Mouse (Mus musculus) heart, embryonic 13.5 days (tissue): ENCODE results near the gene Rbm47. TPM values are rescaled to one million over a fixed set of nuclear protein-coding genes. Genes with fewer than 3 reads are reported as not detected.
A peak's percentile ranks its signal among the peaks of the same experiment; 100 is the strongest.

Experiments used
- ATAC-seq: fragments of 200-750 bp; cut with Nextera tagmentation; 2 replicates; pipeline ENCODE4 v1.8.0; 2017; ENCODE audit warnings: moderate TSS enrichment; ENCODE audit not compliant: insufficient number of reproducible peaks, low FRiP score, low TSS enrichment; ENCODE audit errors: extremely low read depth
- H3K27ac ChIP-seq: fragments of 300-500 bp; sonication (generic); replicated peaks from 2 replicates; pipeline ENCODE4 v1.5.1; 2015; ENCODE audit warnings: moderate library complexity, mild to moderate bottlenecking, inconsistent platforms
- H3K27me3 ChIP-seq: fragments of 300-500 bp; sonication (generic); replicated peaks from 2 replicates; pipeline ENCODE4 v1.6.1; 2015; ENCODE audit warnings: mild to moderate bottlenecking, inconsistent platforms
- H3K36me3 ChIP-seq: fragments of 300-500 bp; sonication (generic); 2 replicates; pipeline ENCODE4 v1.6.1; 2015; ENCODE audit warnings: mild to moderate bottlenecking, inconsistent platforms
- H3K4me1 ChIP-seq: fragments of 300-500 bp; sonication (generic); 2 replicates; pipeline ENCODE4 v1.6.1; 2015; ENCODE audit warnings: inconsistent platforms
- H3K4me2 ChIP-seq: fragments of 300-500 bp; sonication (generic); 2 replicates; pipeline ENCODE4 v1.6.1; 2015; ENCODE audit warnings: inconsistent platforms, mild to moderate bottlenecking, moderate library complexity
- H3K4me3 ChIP-seq: fragments of 300-500 bp; sonication (generic); 2 replicates; pipeline ENCODE4 v1.5.1; 2015; ENCODE audit warnings: moderate library complexity, mild to moderate bottlenecking, inconsistent platforms
- H3K9ac ChIP-seq: fragments of 300-500 bp; sonication (generic); 2 replicates; pipeline ENCODE4 v1.6.1; 2015; ENCODE audit warnings: inconsistent platforms, mild to moderate bottlenecking, moderate library complexity
- H3K9me3 ChIP-seq: fragments of 300-500 bp; sonication (generic); 2 replicates; pipeline ENCODE4 v1.6.1; 2016; ENCODE audit warnings: inconsistent platforms
- WGBS: fragments of 180-500 bp; shearing (Covaris S2); methylation state at CpG from one replicate; pipeline ENCODE4 v1.1.7; 2015; ENCODE audit warnings: mixed read lengths; 5-methylcytosine and 5-hydroxymethylcytosine counted together
- polyA plus RNA-seq: library from polyadenylated mRNA; unstranded; fragments of >200 nt; fragmentation: Nextera tagmentation; extraction: Ambion mirVana; gene quantifications from 2 replicates; pipeline ENCODE4 v1.2.1, GENCODE M21; 2015

The Rbm47 gene
- polyA plus RNA-seq, 1 experiment from 2014 or later = 2.0 TPM

GRCm38 (mm10) chr5:66013999-66014398 is 158.9 kb downstream of the Rbm47 start:
- Histone ChIP-seq H3K9ac (no peak overlapping the region), H3K4me3 (no peak overlapping the region), H3K27ac (no peak overlapping the region), H3K27me3 (no peaks in the 10 kb centered on the region), H3K4me1 (no peaks in the 10 kb centered on the region), H3K36me3 (no peaks in the 10 kb centered on the region), H3K4me2 (no peak overlapping the region), H3K9me3 (no peaks in the 10 kb centered on the region)
- WGBS = 65% methylated on average over 3 of the region's 3 CpGs
- no peak for ATAC-seq

GRCm38 (mm10) chr5:66008245-66008967 is 164.5 kb downstream of the Rbm47 start:
- no peak for ATAC-seq
- H3K4me2 ChIP-seq = no peak overlapping the region
- peaks cover 16% of the 10 kb centered on the region for H3K4me1 ChIP-seq
- H3K36me3 ChIP-seq = no peaks in the 10 kb centered on the region
- H3K9me3 ChIP-seq = no peaks in the 10 kb centered on the region
- no peaks in the 10 kb centered on the region for H3K27me3 ChIP-seq
- H3K9ac ChIP-seq = no peak overlapping the region
- no peak overlapping the region for H3K4me3 ChIP-seq
- no peak overlapping the region for H3K27ac ChIP-seq
- 81% methylated on average over 15 of the region's 15 CpGs for WGBS

- no peak overlapping the region for H3K27ac ChIP-seq
- WGBS = 35% methylated on average over 16 of the region's 16 CpGs
- no peaks in the 10 kb centered on the region for H3K27me3 ChIP-seq
- H3K9me3 ChIP-seq = no peaks in the 10 kb centered on the region
- H3K4me1 ChIP-seq = peaks cover 16% of the 10 kb centered on the region
- H3K4me3 ChIP-seq = no peak overlapping the region
- H3K36me3 ChIP-seq = no peaks in the 10 kb centered on the region
- no peak for ATAC-seq
- H3K9ac ChIP-seq = no peak overlapping the region
- peak overlapping the region; percentile 25 for H3K4me2 ChIP-seq
These were observed 167.8 kb downstream of the Rbm47 start for GRCm38 (mm10) chr5:66005041-66005678.

GRCm38 (mm10) chr5:66004134-66004925 is 168.6 kb downstream of the Rbm47 start, which contains the start of gene 9130230L23Rik:
Gene 9130230L23Rik (minus strand): TSS chr5:66004285.
- Histone ChIP-seq H3K27ac (no peak within 1 kb of the TSS), H3K9ac (no peak within 1 kb of the TSS), H3K27me3 (no peaks in the 10 kb centered on the region), H3K36me3 (no peaks in the 10 kb centered on the region), H3K4me3 (no peak within 1 kb of the TSS), H3K4me2 (peak within 1 kb of the TSS; percentile 25), H3K9me3 (no peaks in the 10 kb centered on the region), H3K4me1 (peaks cover 16% of the 10 kb centered on the region)
- ATAC-seq = no peak
- 41% methylated on average over 14 of the region's 14 CpGs for WGBS

- H3K4me3 ChIP-seq = no peak overlapping the region
- no peak overlapping the region for H3K9ac ChIP-seq
- peaks cover 16% of the 10 kb centered on the region for H3K4me1 ChIP-seq
- H3K9me3 ChIP-seq = no peaks in the 10 kb centered on the region
- H3K27ac ChIP-seq = no peak overlapping the region
- no peak overlapping the region for H3K4me2 ChIP-seq
- no peaks in the 10 kb centered on the region for H3K27me3 ChIP-seq
- no peaks in the 10 kb centered on the region for H3K36me3 ChIP-seq
- WGBS = 65% methylated on average over 5 of the region's 5 CpGs
- no peak for ATAC-seq
These were observed 171.7 kb downstream of the Rbm47 start for GRCm38 (mm10) chr5:66001232-66001631.

GRCm38 (mm10) chr5:66000567-66001125 is 172.3 kb downstream of the Rbm47 start:
- ATAC-seq = no peak

GRCm38 (mm10) chr5:66000074-66000473 is 172.8 kb downstream of the Rbm47 start:
- no peak overlapping the region for H3K4me2 ChIP-seq
- no peak overlapping the region for H3K9ac ChIP-seq
- H3K4me1 ChIP-seq = peaks cover 12% of the 10 kb centered on the region
- no peak for ATAC-seq
- no peak overlapping the region for H3K4me3 ChIP-seq
- no peaks in the 10 kb centered on the region for H3K27me3 ChIP-seq
- 67% methylated on average over 7 of the region's 7 CpGs for WGBS
- no peaks in the 10 kb centered on the region for H3K36me3 ChIP-seq
- H3K9me3 ChIP-seq = no peaks in the 10 kb centered on the region
- no peak overlapping the region for H3K27ac ChIP-seq

More at GRCm38 (mm10) chr5:66000567-66001125, 172.3 kb downstream of the Rbm47 start:
- no peak overlapping the region for H3K4me2 ChIP-seq
- no peak overlapping the region for H3K4me3 ChIP-seq
- no peaks in the 10 kb centered on the region for H3K27me3 ChIP-seq
- H3K36me3 ChIP-seq = no peaks in the 10 kb centered on the region
- H3K4me1 ChIP-seq = peaks cover 16% of the 10 kb centered on the region
- no peaks in the 10 kb centered on the region for H3K9me3 ChIP-seq
- H3K9ac ChIP-seq = no peak overlapping the region
- 56% methylated on average over 6 of the region's 6 CpGs for WGBS
- H3K27ac ChIP-seq = no peak overlapping the region

- H3K9ac ChIP-seq = no peak overlapping the region
- WGBS = 71% methylated on average over 7 of the region's 7 CpGs
- no peaks in the 10 kb centered on the region for H3K36me3 ChIP-seq
- no peak overlapping the region for H3K4me3 ChIP-seq
- H3K27me3 ChIP-seq = no peaks in the 10 kb centered on the region
- H3K4me1 ChIP-seq = peaks cover 3% of the 10 kb centered on the region
- H3K27ac ChIP-seq = no peak overlapping the region
- H3K9me3 ChIP-seq = no peaks in the 10 kb centered on the region
- ATAC-seq = no peak
- no peak overlapping the region for H3K4me2 ChIP-seq
These were observed 173.8 kb downstream of the Rbm47 start for GRCm38 (mm10) chr5:65999106-65999505.

- H3K4me1 ChIP-seq = no peaks in the 10 kb centered on the region
- no peak for ATAC-seq
These were observed 175.1 kb downstream of the Rbm47 start for GRCm38 (mm10) chr5:65997813-65998212.

GRCm38 (mm10) chr5:65994643-65995042 is 178.3 kb downstream of the Rbm47 start:
- Histone ChIP-seq H3K27ac (no peak overlapping the region), H3K4me2 (no peak overlapping the region), H3K9me3 (no peaks in the 10 kb centered on the region), H3K27me3 (no peaks in the 10 kb centered on the region), H3K4me1 (no peaks in the 10 kb centered on the region), H3K36me3 (no peaks in the 10 kb centered on the region), H3K9ac (no peak overlapping the region), H3K4me3 (no peak overlapping the region)
- WGBS = 61% methylated on average over 6 of the region's 6 CpGs
- ATAC-seq = no peak

More at GRCm38 (mm10) chr5:65997813-65998212, 175.1 kb downstream of the Rbm47 start:
- Histone ChIP-seq H3K9ac (no peak overlapping the region), H3K36me3 (no peaks in the 10 kb centered on the region), H3K27ac (no peak overlapping the region), H3K27me3 (no peaks in the 10 kb centered on the region), H3K4me3 (no peak overlapping the region), H3K9me3 (no peaks in the 10 kb centered on the region), H3K4me2 (no peak overlapping the region)

GRCm38 (mm10) chr5:65991191-65991590 is 181.7 kb downstream of the Rbm47 start:
- no peak overlapping the region for H3K27ac ChIP-seq
- no peak overlapping the region for H3K4me3 ChIP-seq
- no peak overlapping the region for H3K4me2 ChIP-seq
- no peaks in the 10 kb centered on the region for H3K4me1 ChIP-seq
- no peaks in the 10 kb centered on the region for H3K36me3 ChIP-seq
- no peaks in the 10 kb centered on the region for H3K27me3 ChIP-seq
- no peak for ATAC-seq
- WGBS = 87% methylated on average over 2 of the region's 2 CpGs
- H3K9me3 ChIP-seq = 0 out of 2 replicates have a peak, but pooled peaks cover 3% of the 10 kb centered on the region
- no peak overlapping the region for H3K9ac ChIP-seq
